Mouse (Mus musculus): Measurements from ENCODE around the gene Exph5.

DNA sequence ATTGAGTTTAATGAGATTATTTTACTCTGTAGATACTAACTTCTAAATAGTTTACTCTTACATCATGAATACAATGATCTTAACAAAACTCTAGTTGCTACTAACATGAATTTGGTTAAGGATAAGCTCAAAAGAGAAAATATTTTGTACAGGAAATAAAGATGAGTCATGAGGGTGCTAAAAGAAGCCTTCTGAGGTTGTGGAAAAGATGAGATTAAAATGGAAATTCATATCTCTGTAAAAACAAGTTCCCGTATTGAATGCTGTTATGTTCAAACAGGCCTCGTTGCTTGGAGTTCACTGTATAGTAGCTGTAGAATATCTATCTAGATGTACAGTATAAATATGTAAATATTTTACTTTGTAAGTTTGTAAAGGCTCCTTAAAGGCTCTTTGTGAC is 79.1 kb downstream of the Exph5 start:
- TF ChIP-seq POLR2A (IDR thresholded peaks at IDR 0.05; ENCODE audit: borderline replicate concordance, insufficient read depth, low read length) = no peak
- no peak for TF ChIP-seq CTCF (IDR thresholded peaks at IDR 0.05; ENCODE audit: borderline replicate concordance, insufficient read depth, low read depth, low read length)

All from cerebellum, adult 2 months (tissue).